Mouse (Mus musculus) liver, embryonic 16.5 days (tissue): ENCODE results near the gene Cntnap5b. TPM values are rescaled to one million over a fixed set of nuclear protein-coding genes. Genes with fewer than 3 reads are reported as not detected.
"Not testable (repeated sequence)": the region's sequence is repeated elsewhere in the genome, so short reads cannot be mapped to it uniquely, and the experiment has no call there.

ENCODE experiments used
- ATAC-seq: fragments of 200-750 bp; cut with Nextera tagmentation; 2 replicates; pipeline ENCODE4 v1.8.0; 2017; ENCODE audit warnings: low read depth, mild to moderate bottlenecking, moderate number of reproducible peaks, moderate library complexity
- H3K27ac ChIP-seq: fragments of 300-500 bp; sonication (generic); 2 replicates; pipeline ENCODE4 v1.5.1; 2014; ENCODE audit warnings: mild to moderate bottlenecking, low read length
- H3K27me3 ChIP-seq: fragments of 300-500 bp; sonication (generic); 2 replicates; pipeline ENCODE4 v1.6.1; 2014; ENCODE audit warnings: low read depth, low read length, mixed read lengths; ENCODE audit not compliant: control insufficient read depth, insufficient read depth
- H3K36me3 ChIP-seq: fragments of 300-500 bp; sonication (generic); 2 replicates; pipeline ENCODE4 v1.6.1; 2014; ENCODE audit warnings: mild to moderate bottlenecking; ENCODE audit not compliant: control insufficient read depth, insufficient read depth
- H3K4me1 ChIP-seq: fragments of 300-500 bp; sonication (generic); 2 replicates; pipeline ENCODE4 v1.6.1; 2014; ENCODE audit warnings: low read depth, low read length, mixed read lengths; ENCODE audit not compliant: control insufficient read depth
- H3K4me2 ChIP-seq: fragments of 300-500 bp; sonication (generic); 2 replicates; pipeline ENCODE4 v1.6.1; 2014; ENCODE audit warnings: low read depth, low read length, mixed read lengths
- H3K4me3 ChIP-seq: fragments of 300-500 bp; sonication (generic); 2 replicates; pipeline ENCODE4 v1.5.1; 2014; ENCODE audit warnings: low read depth, mild to moderate bottlenecking, low read length
- H3K9ac ChIP-seq: fragments of 300-500 bp; sonication (generic); 2 replicates; pipeline ENCODE4 v1.6.1; 2014; ENCODE audit warnings: low read depth, low read length
- H3K9me3 ChIP-seq: fragments of 300-500 bp; sonication (generic); replicated peaks from 2 replicates; pipeline ENCODE4 v1.6.1; 2016; ENCODE audit warnings: low read length; ENCODE audit not compliant: control insufficient read depth
- WGBS: fragments of 180-500 bp; shearing (Covaris S2); extraction: QIAGEN DNeasy Blood & Tissue Kit; methylation state at CpG from one replicate; pipeline ENCODE4 v1.1.7; 2014; ENCODE audit not compliant: insufficient replicate concordance; 5-methylcytosine and 5-hydroxymethylcytosine counted together
- polyA plus RNA-seq: library from polyadenylated mRNA; unstranded; fragments of >200 nt; fragmentation: Nextera tagmentation; extraction: Ambion mirVana; gene quantifications from 2 replicates; pipeline ENCODE4 v1.2.1, GENCODE M21; 2015

The Cntnap5b gene
- polyA plus RNA-seq, 1 experiment from 2014 or later = not detected

GRCm38 (mm10) chr1:99967300-99968089, 194.9 kb downstream of the Cntnap5b start:
- no peaks in the 10 kb centered on the region for H3K27me3 ChIP-seq
- no peak overlapping the region for H3K9ac ChIP-seq
- H3K4me2 ChIP-seq = no peak overlapping the region
- 55% methylated on average over 2 of the region's 2 CpGs for WGBS
- no peak overlapping the region for H3K27ac ChIP-seq
- H3K36me3 ChIP-seq = no peaks in the 10 kb centered on the region
- no peaks in the 10 kb centered on the region for H3K4me1 ChIP-seq
- H3K9me3 ChIP-seq = no peaks in the 10 kb centered on the region
- no peak overlapping the region for H3K4me3 ChIP-seq
- ATAC-seq = no peak

GRCm38 (mm10) chr1:99970184-99971086, 197.9 kb downstream of the Cntnap5b start:
- no peaks in the 10 kb centered on the region for H3K27me3 ChIP-seq
- H3K4me3 ChIP-seq = no peak overlapping the region
- H3K27ac ChIP-seq = no peak overlapping the region
- WGBS = 33% methylated on average over 4 of the region's 4 CpGs
- no peak overlapping the region for H3K9ac ChIP-seq
- no peak overlapping the region for H3K4me2 ChIP-seq
- no peaks in the 10 kb centered on the region for H3K36me3 ChIP-seq
- no peaks in the 10 kb centered on the region for H3K9me3 ChIP-seq
- H3K4me1 ChIP-seq = no peaks in the 10 kb centered on the region
- no peak for ATAC-seq

- not testable (repeated sequence) for H3K9me3 ChIP-seq, H3K27ac ChIP-seq, ATAC-seq, H3K4me3 ChIP-seq, H3K36me3 ChIP-seq, H3K4me2 ChIP-seq, H3K4me1 ChIP-seq, H3K27me3 ChIP-seq, H3K9ac ChIP-seq
- WGBS = 67% methylated on average over 4 of the region's 4 CpGs
These were observed 228.7 kb downstream of the Cntnap5b start for GRCm38 (mm10) chr1:100001226-100001625.

- Histone ChIP-seq H3K27ac (no peak overlapping the region), H3K9me3 (no peaks in the 10 kb centered on the region), H3K4me2 (no peak overlapping the region), H3K27me3 (no peaks in the 10 kb centered on the region), H3K36me3 (no peaks in the 10 kb centered on the region), H3K4me3 (no peak overlapping the region), H3K9ac (no peak overlapping the region), H3K4me1 (no peaks in the 10 kb centered on the region)
- WGBS = 63% methylated on average over 5 of the region's 5 CpGs
- no peak for ATAC-seq
These were observed 233.6 kb downstream of the Cntnap5b start for GRCm38 (mm10) chr1:100006021-100006745.

GRCm38 (mm10) chr1:100041808-100042207, 269.2 kb downstream of the Cntnap5b start:
- H3K36me3 ChIP-seq = no peaks in the 10 kb centered on the region
- ATAC-seq = no peak
- no peak overlapping the region for H3K27ac ChIP-seq
- no peaks in the 10 kb centered on the region for H3K27me3 ChIP-seq
- H3K4me1 ChIP-seq = no peaks in the 10 kb centered on the region
- no peak overlapping the region for H3K9ac ChIP-seq
- no peaks in the 10 kb centered on the region; the same call in 1 of the 2 replicates for H3K9me3 ChIP-seq
- 47% methylated on average over 2 of the region's 2 CpGs for WGBS
- H3K4me2 ChIP-seq = no peak overlapping the region
- H3K4me3 ChIP-seq = no peak overlapping the region

- no peak for ATAC-seq
- 16% methylated on average over 2 of the region's 2 CpGs for WGBS
- Histone ChIP-seq H3K4me1 (no peaks in the 10 kb centered on the region), H3K9ac (no peak overlapping the region), H3K27ac (no peak overlapping the region), H3K4me2 (no peak overlapping the region), H3K36me3 (no peaks in the 10 kb centered on the region), H3K9me3 (no peaks in the 10 kb centered on the region), H3K27me3 (no peaks in the 10 kb centered on the region), H3K4me3 (no peak overlapping the region)
These were observed 307.2 kb downstream of the Cntnap5b start for GRCm38 (mm10) chr1:100079812-100080211.

GRCm38 (mm10) chr1:100100516-100100915, 328.0 kb downstream of the Cntnap5b start:
- H3K27me3 ChIP-seq = no peaks in the 10 kb centered on the region
- no peaks in the 10 kb centered on the region for H3K4me1 ChIP-seq
- H3K9me3 ChIP-seq = no peaks in the 10 kb centered on the region
- H3K4me2 ChIP-seq = no peak overlapping the region
- ATAC-seq = no peak
- no peak overlapping the region for H3K27ac ChIP-seq
- H3K4me3 ChIP-seq = no peak overlapping the region
- no peak overlapping the region for H3K9ac ChIP-seq
- H3K36me3 ChIP-seq = no peaks in the 10 kb centered on the region

- Histone ChIP-seq H3K27ac (no peak overlapping the region), H3K4me1 (no peaks in the 10 kb centered on the region), H3K36me3 (no peaks in the 10 kb centered on the region), H3K4me3 (no peak overlapping the region), H3K4me2 (no peak overlapping the region), H3K9ac (no peak overlapping the region), H3K9me3 (no peaks in the 10 kb centered on the region), H3K27me3 (no peaks in the 10 kb centered on the region)
- WGBS = 57% methylated on average over 1 of the region's 1 CpGs
- ATAC-seq = no peak
These were observed 328.5 kb downstream of the Cntnap5b start for GRCm38 (mm10) chr1:100101017-100101416.
